ENCODE assay signal across 15 mouse cellular contexts in the genomic region with DNA sequence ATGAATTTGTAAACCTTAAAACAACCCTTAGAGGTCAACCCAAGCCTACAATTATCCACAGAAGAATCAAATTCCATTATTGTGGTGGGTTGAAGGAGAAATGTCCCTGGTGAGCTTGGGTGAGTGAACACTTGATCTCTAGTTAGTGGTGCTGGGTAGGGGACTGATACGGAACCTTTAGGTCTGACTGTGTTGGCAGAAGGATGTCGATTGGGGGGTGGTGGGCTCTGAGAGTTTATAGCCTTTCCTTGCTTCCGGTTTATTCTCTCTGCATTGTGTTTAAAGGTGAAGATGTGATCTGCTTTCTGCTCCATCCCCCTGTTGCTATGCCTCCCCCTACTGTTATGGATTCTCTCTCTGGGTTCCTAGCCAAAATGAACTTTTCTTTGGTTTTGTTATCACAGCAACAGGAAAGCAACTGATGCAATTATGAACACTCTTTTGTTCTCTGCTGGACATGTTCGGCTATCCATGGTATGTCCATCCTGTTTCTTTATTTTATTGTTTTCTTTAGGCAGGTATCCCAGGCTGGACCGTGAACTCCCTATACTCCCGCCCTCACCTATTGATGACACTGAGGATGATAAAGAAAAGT. TPM values are rescaled to one million over a fixed set of nuclear protein-coding genes. Genes with fewer than 3 reads are reported as not detected.
A peak's percentile ranks its signal among the peaks of the same experiment; 100 is the strongest.
DNase-seq lines count a peak whose midpoint lies in the region; ATAC-seq lines count a peak whose summit lies in the region.
"Had no signal": no experiment of that assay in that cellular context is flagged by ENCODE, and none has a peak within 500 bp of the region (broad histone marks: within the 10 kb centered on the region; RNA-seq: fewer than 3 reads in every experiment).

No protein-coding gene starts in this region.

- 50% methylated on average over 6 of the region's 6 CpGs for WGBS in heart, embryonic 13.5 days
- 56% methylated on average over 6 of the region's 6 CpGs for WGBS in kidney, embryonic 16.5 days
- WGBS in hindbrain, embryonic 15.5 days, result 61% methylated on average over 6 of the region's 6 CpGs
- WGBS in forebrain, embryonic 14.5 days, result 58% methylated on average over 6 of the region's 6 CpGs

- no peak for DNase-seq in heart, adult 18-20 months
- no peak for DNase-seq in kidney, postnatal 14 days
- peak; percentile 6 for DNase-seq in ES-CJ7 (ENCODE audit: low read depth, low spot score)
- DNase-seq in embryo, embryonic 9.5 days (ENCODE audit: extremely low spot score), result no peak
- no peak for DNase-seq in forebrain, embryonic 14.5 days (ENCODE audit: low spot score)

- H3K4me3 ChIP-seq in heart, embryonic 13.5 days, result no peak overlapping the region
- no peak overlapping the region; the same call in 1 of the 2 replicates for H3K4me3 ChIP-seq in kidney, embryonic 16.5 days (ENCODE audit: low read length)
- H3K4me3 ChIP-seq in hindbrain, embryonic 15.5 days, result no peak overlapping the region
- H3K4me3 ChIP-seq in forebrain, embryonic 14.5 days (ENCODE audit: low read depth, low read length), result no peak overlapping the region

- H3K36me3 ChIP-seq in heart, embryonic 13.5 days, result no peaks in the 10 kb centered on the region
- H3K36me3 ChIP-seq in kidney, embryonic 16.5 days (ENCODE audit: insufficient read depth, low read length), result 0 out of 2 replicates have a peak, but pooled peaks cover 2% of the 10 kb centered on the region
- H3K36me3 ChIP-seq in hindbrain, embryonic 15.5 days, result no peaks in the 10 kb centered on the region
- H3K36me3 ChIP-seq in forebrain, embryonic 14.5 days (ENCODE audit: control insufficient read depth, insufficient read depth, low read length), result no peaks in the 10 kb centered on the region

- H3K4me2 ChIP-seq in heart, embryonic 13.5 days, result peak overlapping the region; percentile 83
- peak overlapping the region; percentile 57; the same call in 1 of the 2 replicates for H3K4me2 ChIP-seq in kidney, embryonic 16.5 days (replicated peaks; ENCODE audit: low read depth, low read length)
- H3K4me2 ChIP-seq in hindbrain, embryonic 15.5 days, result no peak overlapping the region
- H3K4me2 ChIP-seq in forebrain, embryonic 14.5 days (ENCODE audit: low read length), result no peak overlapping the region

- H3K9me3 ChIP-seq in heart, embryonic 13.5 days, result peaks cover 5% of the 10 kb centered on the region; the same call in 1 of the 2 replicates
- 0 out of 2 replicates have a peak, but pooled peaks cover 2% of the 10 kb centered on the region for H3K9me3 ChIP-seq in kidney, embryonic 16.5 days (ENCODE audit: low read length)
- H3K9me3 ChIP-seq in hindbrain, embryonic 15.5 days, result no peaks in the 10 kb centered on the region
- no peaks in the 10 kb centered on the region for H3K9me3 ChIP-seq in forebrain, embryonic 14.5 days (replicated peaks; ENCODE audit: control insufficient read depth, low read length)

- peaks cover 17% of the 10 kb centered on the region for H3K4me1 ChIP-seq in heart, embryonic 13.5 days
- H3K4me1 ChIP-seq in kidney, embryonic 16.5 days (ENCODE audit: insufficient read depth, low read length), result peaks cover 15% of the 10 kb centered on the region
- H3K4me1 ChIP-seq in hindbrain, embryonic 15.5 days (replicated peaks), result peaks cover 21% of the 10 kb centered on the region
- peaks cover 3% of the 10 kb centered on the region; the same call in 1 of the 2 replicates for H3K4me1 ChIP-seq in forebrain, embryonic 14.5 days (ENCODE audit: control insufficient read depth, insufficient read depth, low read length)

- ATAC-seq in heart, embryonic 13.5 days (ENCODE audit: extremely low read depth, insufficient number of reproducible peaks, low FRiP score, low TSS enrichment), result no peak
- ATAC-seq in kidney, embryonic 16.5 days (ENCODE audit: low FRiP score, low TSS enrichment), result no peak
- ATAC-seq in hindbrain, embryonic 15.5 days (ENCODE audit: low FRiP score, low read depth), result no peak
- no peak for ATAC-seq in forebrain, embryonic 14.5 days
- ATAC-seq: inflammation-experienced regulatory T-cells, adult 6 months had no signal

- H3K27ac ChIP-seq in heart, embryonic 13.5 days (replicated peaks), result peak overlapping the region; percentile 97; the same call in 1 of the 2 replicates
- peak overlapping the region; percentile 92 for H3K27ac ChIP-seq in kidney, embryonic 16.5 days (ENCODE audit: low read length)
- H3K27ac ChIP-seq in hindbrain, embryonic 15.5 days (replicated peaks), result peak overlapping the region; percentile 98; the same call in 1 of the 2 replicates
- H3K27ac ChIP-seq in forebrain, embryonic 14.5 days (ENCODE audit: low read depth, low read length), result no peak overlapping the region

- no peaks in the 10 kb centered on the region for H3K27me3 ChIP-seq in heart, embryonic 13.5 days (replicated peaks)
- no peaks in the 10 kb centered on the region for H3K27me3 ChIP-seq in kidney, embryonic 16.5 days (ENCODE audit: insufficient read depth, low read length)
- no peaks in the 10 kb centered on the region for H3K27me3 ChIP-seq in hindbrain, embryonic 15.5 days
- no peaks in the 10 kb centered on the region for H3K27me3 ChIP-seq in forebrain, embryonic 14.5 days (replicated peaks; ENCODE audit: control insufficient read depth, insufficient read depth, low read length)

- no peak overlapping the region for H3K9ac ChIP-seq in heart, embryonic 13.5 days
- H3K9ac ChIP-seq in kidney, embryonic 16.5 days (replicated peaks; ENCODE audit: low read length), result peak overlapping the region; percentile 63; the same call in 1 of the 2 replicates
- H3K9ac ChIP-seq in hindbrain, embryonic 15.5 days, result no peak overlapping the region
- no peak overlapping the region for H3K9ac ChIP-seq in forebrain, embryonic 14.5 days (ENCODE audit: low read length)

RNA-seq across cellular contexts. Expression of a gene that starts 2.2 kb away (rescaled TPM):
- 12.8 and 15.6 TPM in 2 replicates for polyA plus RNA-seq in heart, embryonic 13.5 days (2015; fragmentation: Nextera tagmentation; extraction: Ambion mirVana)
- total RNA-seq in heart, adult 18-20 months (2021), result 1 to 10 TPM; 1.6 to 2.6 TPM
- polyA plus RNA-seq in kidney, embryonic 16.5 days (2015; fragmentation: Nextera tagmentation; extraction: Ambion mirVana), result 13.0 and 13.4 TPM in 2 replicates
- 27.6 and 30.9 TPM in 2 replicates for polyA plus RNA-seq in hindbrain, embryonic 15.5 days (2015; fragmentation: Nextera tagmentation; extraction: Ambion mirVana)
- polyA plus RNA-seq in forebrain, embryonic 14.5 days (2014; fragmentation: Nextera tagmentation; extraction: Ambion mirVana), result 24.3 and 26.1 TPM in 2 replicates

RNA-seq across cellular contexts. Expression of a gene that starts 34.0 kb away (rescaled TPM):
- not detected in 2 replicates for polyA plus RNA-seq in heart, embryonic 13.5 days (2015; fragmentation: Nextera tagmentation; extraction: Ambion mirVana)
- total RNA-seq in heart, adult 18-20 months (2021), result not detected
- not detected in 2 replicates for polyA plus RNA-seq in kidney, embryonic 16.5 days (2015; fragmentation: Nextera tagmentation; extraction: Ambion mirVana)
- polyA plus RNA-seq in hindbrain, embryonic 15.5 days (2015; fragmentation: Nextera tagmentation; extraction: Ambion mirVana), result not detected in 2 replicates
- not detected in 2 replicates for polyA plus RNA-seq in forebrain, embryonic 14.5 days (2014; fragmentation: Nextera tagmentation; extraction: Ambion mirVana)
- total RNA-seq: gastrocnemius, adult 18-20 months; layer of hippocampus, adult 18-20 months; left cerebral cortex, adult 8-10 months had no signal
- polyA plus RNA-seq: cortical plate, adult 2 months; inflammation-experienced regulatory T-cells, adult 6 months; neural tube, embryonic 11.5 days; urinary bladder, adult 2 months had no signal

RNA-seq across cellular contexts. Expression of a gene that starts 57.9 kb away (rescaled TPM):
- 0.11 TPM in 1 of 2 replicates, not detected in the other for polyA plus RNA-seq in heart, embryonic 13.5 days (2015; fragmentation: Nextera tagmentation; extraction: Ambion mirVana)
- total RNA-seq in heart, adult 18-20 months (2021), result under 1 TPM; 0.22 to 0.62 TPM
- polyA plus RNA-seq in kidney, embryonic 16.5 days (2015; fragmentation: Nextera tagmentation; extraction: Ambion mirVana), result 0.07 and 0.08 TPM in 2 replicates
- 0.09 TPM in 1 of 2 replicates, not detected in the other for polyA plus RNA-seq in hindbrain, embryonic 15.5 days (2015; fragmentation: Nextera tagmentation; extraction: Ambion mirVana)
- polyA plus RNA-seq in forebrain, embryonic 14.5 days (2014; fragmentation: Nextera tagmentation; extraction: Ambion mirVana), result not detected in 2 replicates
- total RNA-seq: layer of hippocampus, adult 18-20 months had no signal

Comparison
In these comparisons a context has a peak if more than half of its experiments do, and no peak if none do; other contexts are left out.
1. H3K4me2 ChIP-seq: peak in heart, embryonic 13.5 days (single experiment) and kidney, embryonic 16.5 days (single experiment); none in hindbrain, embryonic 15.5 days (single experiment) and forebrain, embryonic 14.5 days (single experiment).